Mouse (Mus musculus): Measurements from ENCODE around the gene Mapk14. TPM values are rescaled to one million over a fixed set of nuclear protein-coding genes. Genes with fewer than 3 reads are reported as not detected.
A peak's percentile ranks its signal among the peaks of the same experiment; 100 is the strongest.

Mapk14 gene
- polyA plus RNA-seq, 1 experiment from 2014 or later, result 42.4 TPM

DNA sequence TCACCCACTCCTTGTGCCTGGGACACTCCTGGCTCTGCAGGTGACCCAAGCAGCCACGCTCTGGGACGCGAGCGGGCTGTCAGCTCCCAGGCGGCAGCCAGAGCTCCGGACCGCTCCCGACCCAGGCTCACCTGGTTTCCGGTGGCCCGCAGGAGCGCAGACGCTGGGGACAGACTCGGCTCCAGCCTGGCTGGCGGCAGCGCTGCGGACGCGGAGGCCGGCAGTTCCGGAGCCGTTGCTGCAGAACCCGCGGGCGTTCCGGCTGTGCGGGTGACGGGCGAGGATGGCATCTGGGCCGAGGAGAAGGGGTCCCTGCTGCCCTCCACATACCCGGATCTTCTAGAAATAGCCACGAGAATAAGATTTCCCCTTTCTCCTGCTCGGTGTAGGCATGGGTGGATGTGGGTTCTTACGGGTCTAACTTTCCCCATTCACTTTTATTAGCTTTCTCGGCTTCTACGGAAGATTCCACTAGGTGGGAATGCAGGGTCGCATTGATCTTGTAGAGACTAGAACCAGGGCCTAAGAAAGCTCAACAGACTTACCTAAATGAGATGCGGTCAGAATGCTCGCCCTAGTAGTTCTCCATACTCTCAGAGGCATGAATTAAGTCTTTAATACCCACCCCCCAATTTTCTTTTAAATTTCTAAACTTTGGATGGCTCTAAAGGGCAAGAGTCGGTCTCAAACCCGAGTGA, 1.4 kb upstream of the Mapk14 start, which contains the start of gene Slc26a8:
Slc26a8 (minus strand) TSS at position 648 of the 698 bp plus-strand sequence.
- H3K4me3 ChIP-seq (replicated peaks), result peak within 1 kb of the TSS; percentile 100
- H3K4me1 ChIP-seq (replicated peaks), result peaks cover 23% of the 10 kb centered on the region
- H3K27me3 ChIP-seq (replicated peaks), result no peaks in the 10 kb centered on the region
- H3K36me3 ChIP-seq, result no peaks in the 10 kb centered on the region
- no peaks in the 10 kb centered on the region for H3K9me3 ChIP-seq
- 9% methylated on average over 40 of the region's 40 CpGs for WGBS
- ATAC-seq, result no peak
- H3K9ac ChIP-seq, result peak within 1 kb of the TSS; percentile 59
- H3K27ac ChIP-seq, result peak within 1 kb of the TSS; percentile 91
- H3K4me2 ChIP-seq (replicated peaks), result peak within 1 kb of the TSS; percentile 89

DNA sequence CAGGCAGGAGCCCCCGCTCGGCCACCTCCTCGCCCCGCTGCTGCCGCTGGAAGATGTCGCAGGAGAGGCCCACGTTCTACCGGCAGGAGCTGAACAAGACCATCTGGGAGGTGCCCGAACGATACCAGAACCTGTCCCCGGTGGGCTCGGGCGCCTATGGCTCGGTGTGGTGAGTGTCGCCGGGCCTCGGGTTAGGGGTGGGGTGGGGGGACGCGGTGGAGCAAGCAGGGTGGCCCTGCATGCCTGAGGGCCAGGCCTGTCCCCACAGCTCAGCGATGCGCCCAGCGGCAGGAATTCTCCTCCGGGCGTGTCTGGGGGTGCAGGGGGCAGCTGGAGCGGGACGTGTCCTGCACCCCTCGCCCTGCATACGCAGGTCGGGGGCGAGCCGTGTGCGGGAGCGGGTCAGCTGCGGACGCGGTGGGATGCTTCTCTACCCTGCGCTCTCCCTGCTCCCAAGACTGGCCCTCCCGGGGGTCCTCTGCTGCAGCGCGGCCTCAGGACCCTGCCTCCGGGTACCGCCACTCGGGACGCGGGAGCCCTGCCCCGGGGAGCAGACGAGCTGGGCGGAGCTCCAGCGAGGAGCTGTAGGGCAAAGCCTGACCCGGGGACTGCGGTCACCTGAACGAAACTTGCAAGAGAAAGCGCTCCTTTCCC, 685 bp downstream of the Mapk14 start:
- Histone ChIP-seq H3K4me3 (replicated peaks) (peak overlapping the region; percentile 100), H3K9me3 (no peaks in the 10 kb centered on the region), H3K9ac (peak overlapping the region; percentile 96), H3K4me2 (replicated peaks) (peak overlapping the region; percentile 55), H3K27ac (peak overlapping the region; percentile 98), H3K4me1 (replicated peaks) (peaks cover 33% of the 10 kb centered on the region), H3K36me3 (no peaks in the 10 kb centered on the region), H3K27me3 (replicated peaks) (no peaks in the 10 kb centered on the region)
- peak; percentile 37 for ATAC-seq
- under 1% methylated on average over 53 of the region's 53 CpGs for WGBS

DNA sequence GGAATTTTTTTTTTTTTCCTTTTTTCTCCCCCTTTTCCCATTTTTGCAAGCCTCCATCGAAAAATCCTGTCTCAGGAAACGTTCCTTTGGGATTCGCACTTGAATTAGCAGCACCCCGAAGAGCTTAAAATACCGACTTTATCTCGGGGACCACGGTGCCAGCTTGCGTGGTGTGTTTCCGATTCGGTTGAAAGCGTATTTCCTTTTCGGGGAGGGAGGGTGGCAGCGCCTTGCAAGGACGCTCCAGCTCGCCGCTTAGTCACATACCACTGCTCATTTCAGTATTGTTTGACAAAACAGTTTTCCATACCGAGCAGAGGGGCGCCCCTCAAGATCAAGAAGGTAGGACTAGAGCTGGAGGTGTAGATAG, 1.2 kb downstream of the Mapk14 start:
- Histone ChIP-seq H3K4me2 (replicated peaks) (peak overlapping the region; percentile 55), H3K27ac (peak overlapping the region; percentile 98), H3K9me3 (no peaks in the 10 kb centered on the region), H3K4me3 (replicated peaks) (peak overlapping the region; percentile 100), H3K4me1 (replicated peaks) (peaks cover 38% of the 10 kb centered on the region), H3K36me3 (no peaks in the 10 kb centered on the region), H3K9ac (peak overlapping the region; percentile 96), H3K27me3 (replicated peaks) (no peaks in the 10 kb centered on the region)
- no peak for ATAC-seq
- WGBS, result under 1% methylated on average over 18 of the region's 18 CpGs

DNA sequence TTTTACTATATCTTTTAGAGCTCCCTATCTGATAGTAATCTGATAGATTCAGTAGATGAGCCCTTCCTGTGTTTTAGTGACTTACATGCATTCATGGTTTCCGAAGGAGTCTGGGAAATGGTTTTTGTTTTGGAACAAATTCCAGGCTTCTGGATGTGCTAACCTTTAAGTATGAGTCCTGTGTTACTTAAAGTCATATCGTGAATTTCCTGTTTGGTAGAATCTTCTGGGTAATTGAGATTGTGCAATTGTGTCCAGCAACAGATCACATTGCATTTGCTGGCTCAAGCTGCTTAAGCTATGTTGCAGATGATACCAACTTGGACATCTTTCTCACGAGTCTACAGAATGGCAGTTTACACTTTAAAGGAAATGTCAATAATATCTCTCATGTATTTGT, 2.0 kb downstream of the Mapk14 start:
- 14% methylated on average over 3 of the region's 3 CpGs for WGBS
- Histone ChIP-seq H3K36me3 (no peaks in the 10 kb centered on the region), H3K4me3 (replicated peaks) (peak overlapping the region; percentile 100), H3K9me3 (no peaks in the 10 kb centered on the region), H3K9ac (peak overlapping the region; percentile 96), H3K27me3 (replicated peaks) (no peaks in the 10 kb centered on the region), H3K4me1 (replicated peaks) (peaks cover 45% of the 10 kb centered on the region), H3K4me2 (replicated peaks) (peak overlapping the region; percentile 55), H3K27ac (peak overlapping the region; percentile 98; the same call in 1 of the 2 replicates)
- no peak for ATAC-seq

DNA sequence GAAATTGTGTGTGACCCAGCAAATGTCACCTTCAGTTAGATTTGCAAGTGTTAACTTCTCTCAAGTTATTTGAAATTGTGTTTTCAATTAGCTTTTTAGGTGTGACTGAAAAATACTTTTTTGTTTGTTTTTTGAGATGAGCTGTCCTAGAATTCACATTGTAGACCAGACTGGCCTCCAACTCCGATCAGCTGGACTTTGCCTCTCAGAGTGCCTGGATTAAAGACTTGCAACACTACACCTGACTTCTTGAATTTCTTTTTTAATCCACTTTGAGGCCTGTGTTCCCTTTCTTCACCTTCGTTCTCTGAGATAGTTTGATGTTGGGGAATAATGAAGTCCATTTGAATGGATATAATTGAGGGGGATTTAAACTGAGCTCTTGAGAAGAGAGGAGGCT, 2.9 kb downstream of the Mapk14 start:
- no peaks in the 10 kb centered on the region for H3K36me3 ChIP-seq
- WGBS, result 53% methylated on average over 2 of the region's 2 CpGs
- no peaks in the 10 kb centered on the region for H3K9me3 ChIP-seq
- no peak overlapping the region for H3K27ac ChIP-seq
- ATAC-seq, result no peak
- no peak overlapping the region for H3K4me3 ChIP-seq (replicated peaks)
- H3K4me1 ChIP-seq (replicated peaks), result peaks cover 43% of the 10 kb centered on the region
- no peak overlapping the region for H3K4me2 ChIP-seq (replicated peaks)
- H3K27me3 ChIP-seq (replicated peaks), result no peaks in the 10 kb centered on the region
- no peak overlapping the region for H3K9ac ChIP-seq

DNA sequence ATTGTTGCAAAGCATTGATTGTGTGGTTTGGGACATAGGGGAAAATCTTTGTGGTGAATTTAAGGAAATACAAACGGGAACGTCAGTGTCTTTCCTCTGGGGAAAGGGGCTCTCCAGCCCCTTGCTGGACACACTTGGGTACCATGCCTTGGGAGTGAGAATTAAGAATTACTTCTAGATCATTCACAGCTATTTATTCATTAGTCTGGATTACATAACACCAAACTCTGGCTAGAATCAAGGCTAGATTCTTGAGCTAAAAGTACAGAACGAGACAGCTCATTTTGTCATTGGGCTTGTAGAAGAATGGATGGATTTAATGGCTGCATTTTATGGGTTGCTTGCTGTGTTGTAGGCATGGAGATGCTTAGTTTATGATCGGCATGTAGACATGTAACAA, 3.7 kb downstream of the Mapk14 start:
- Histone ChIP-seq H3K4me2 (replicated peaks) (no peak overlapping the region), H3K9ac (no peak overlapping the region), H3K36me3 (no peaks in the 10 kb centered on the region), H3K4me1 (replicated peaks) (peaks cover 37% of the 10 kb centered on the region), H3K27me3 (replicated peaks) (no peaks in the 10 kb centered on the region), H3K27ac (no peak overlapping the region), H3K4me3 (replicated peaks) (no peak overlapping the region), H3K9me3 (no peaks in the 10 kb centered on the region)
- ATAC-seq, result no peak
- 88% methylated on average over 4 of the region's 4 CpGs for WGBS

DNA sequence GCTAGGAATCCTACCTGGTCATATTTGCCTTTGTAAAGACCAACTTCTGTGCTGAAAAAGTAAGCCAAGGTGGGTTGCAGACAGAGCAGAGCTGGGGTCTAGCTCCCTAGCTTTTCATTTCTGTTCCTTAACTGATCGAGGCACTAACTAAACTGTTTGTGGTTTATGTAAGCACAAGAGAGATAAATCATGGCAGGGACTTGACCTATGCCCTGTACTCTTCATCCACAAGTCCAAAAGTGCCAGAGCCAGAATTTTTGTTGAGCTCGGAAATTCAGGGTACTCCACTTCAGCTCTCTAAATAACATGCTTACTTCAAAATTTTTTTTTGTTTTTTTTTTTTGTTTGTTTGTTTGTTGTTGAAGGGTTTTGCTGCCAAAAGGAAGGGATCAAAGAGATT, 5.5 kb downstream of the Mapk14 start:
- H3K9ac ChIP-seq, result no peak overlapping the region
- H3K27me3 ChIP-seq (replicated peaks), result no peaks in the 10 kb centered on the region
- H3K27ac ChIP-seq, result no peak overlapping the region
- no peak overlapping the region for H3K4me3 ChIP-seq (replicated peaks)
- H3K9me3 ChIP-seq, result no peaks in the 10 kb centered on the region
- 15% methylated on average over 2 of the region's 2 CpGs for WGBS
- no peaks in the 10 kb centered on the region for H3K36me3 ChIP-seq
- H3K4me2 ChIP-seq (replicated peaks), result peak overlapping the region; percentile 12; the same call in 1 of the 2 replicates
- ATAC-seq, result no peak
- peaks cover 33% of the 10 kb centered on the region for H3K4me1 ChIP-seq (replicated peaks)

DNA sequence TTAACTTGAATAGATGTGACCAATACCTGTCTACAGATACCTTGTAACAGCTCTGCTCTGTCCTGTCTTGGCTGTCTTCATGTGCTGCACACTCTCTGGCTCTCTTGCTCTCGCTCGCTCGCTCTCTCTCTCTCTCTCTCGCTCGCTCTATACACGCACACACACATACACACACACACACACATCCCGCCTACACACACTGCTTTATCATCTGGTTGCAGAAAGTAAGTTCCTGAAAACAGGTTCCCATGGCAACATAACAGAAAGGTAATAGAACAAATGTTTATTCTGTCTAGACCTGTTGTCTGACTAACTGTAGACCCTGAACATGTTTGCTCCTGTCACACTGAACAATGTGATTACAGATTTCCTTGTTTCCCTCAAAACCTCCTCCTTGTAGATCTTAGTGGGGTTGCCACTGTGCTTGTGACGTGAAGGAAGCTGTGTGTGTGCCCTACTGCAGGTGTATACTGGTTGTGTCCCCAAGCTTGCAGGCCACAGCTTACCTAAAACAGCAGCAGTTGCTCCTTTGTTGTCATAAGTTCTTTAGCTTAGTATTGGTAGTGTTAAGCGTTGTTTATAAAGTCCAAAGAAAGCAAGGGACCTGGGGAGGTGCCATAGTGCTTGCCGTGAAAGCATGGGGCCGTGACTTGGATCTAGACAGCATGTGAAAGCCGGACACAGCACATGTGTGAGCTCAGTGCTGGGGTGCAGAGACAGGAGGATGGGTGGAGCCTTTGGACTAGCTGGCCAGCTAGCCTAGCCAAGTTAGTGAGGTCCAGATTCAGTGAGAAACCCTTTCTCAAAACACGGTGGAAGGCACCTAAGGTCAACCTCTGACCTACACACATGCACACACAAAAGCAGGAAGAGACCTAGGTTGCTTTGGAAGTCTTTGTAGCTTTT, 6.4 kb downstream of the Mapk14 start:
- no peak for ATAC-seq
- no peak overlapping the region for H3K4me2 ChIP-seq (replicated peaks)
- H3K27ac ChIP-seq, result no peak overlapping the region
- no peak overlapping the region for H3K9ac ChIP-seq
- H3K4me3 ChIP-seq (replicated peaks), result no peak overlapping the region
- 58% methylated on average over 13 of the region's 13 CpGs for WGBS
- no peaks in the 10 kb centered on the region for H3K36me3 ChIP-seq
- H3K27me3 ChIP-seq (replicated peaks), result no peaks in the 10 kb centered on the region
- H3K4me1 ChIP-seq (replicated peaks), result peaks cover 34% of the 10 kb centered on the region
- no peaks in the 10 kb centered on the region for H3K9me3 ChIP-seq

DNA sequence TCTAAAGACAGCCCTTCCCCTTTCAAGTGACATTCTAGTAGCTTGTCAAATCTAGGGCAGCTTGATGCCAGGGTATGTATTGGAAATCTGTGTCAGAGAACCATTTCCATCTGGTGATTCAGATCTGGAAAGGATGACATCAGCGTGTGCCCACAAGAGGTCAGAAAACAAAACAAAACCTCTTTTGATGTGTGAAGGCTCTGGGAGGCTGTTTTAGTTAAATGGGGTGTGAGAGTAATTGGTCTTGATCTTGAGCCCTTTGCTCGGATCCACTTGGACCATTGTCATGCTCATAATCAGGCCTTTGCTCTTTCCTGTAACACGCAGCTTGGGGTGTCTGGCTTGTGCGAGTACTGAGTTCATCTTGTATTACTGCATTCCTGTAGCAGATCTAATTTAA, 7.1 kb downstream of the Mapk14 start:
- Histone ChIP-seq H3K27ac (no peak overlapping the region), H3K4me3 (replicated peaks) (no peak overlapping the region), H3K4me1 (replicated peaks) (peaks cover 31% of the 10 kb centered on the region), H3K27me3 (replicated peaks) (no peaks in the 10 kb centered on the region), H3K4me2 (replicated peaks) (no peak overlapping the region), H3K9me3 (no peaks in the 10 kb centered on the region), H3K36me3 (no peaks in the 10 kb centered on the region), H3K9ac (no peak overlapping the region)
- WGBS, result 71% methylated on average over 4 of the region's 4 CpGs
- no peak for ATAC-seq

DNA sequence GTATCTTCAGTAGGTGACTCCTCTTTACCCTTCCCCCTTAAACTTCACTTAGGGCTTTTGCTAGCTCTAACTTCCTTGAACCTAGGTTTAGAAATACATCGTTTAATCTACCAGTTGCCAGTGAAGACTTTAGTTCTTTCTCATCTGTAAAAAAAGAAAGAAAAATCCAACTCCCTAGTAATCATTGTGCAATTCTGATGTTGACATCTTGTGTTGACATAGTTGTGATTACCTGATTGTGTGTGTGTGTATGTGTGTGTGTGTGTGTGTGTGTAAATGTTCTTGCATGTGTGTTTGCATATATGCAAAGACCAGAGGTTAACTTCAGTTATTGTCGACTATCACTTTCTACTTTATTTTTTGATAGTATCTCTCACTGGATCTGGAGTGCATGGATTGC, 7.5 kb downstream of the Mapk14 start:
- peaks cover 27% of the 10 kb centered on the region for H3K4me1 ChIP-seq (replicated peaks)
- no peaks in the 10 kb centered on the region for H3K27me3 ChIP-seq (replicated peaks)
- no peak overlapping the region for H3K4me3 ChIP-seq (replicated peaks)
- WGBS, result 68% methylated on average over 2 of the region's 2 CpGs
- no peak overlapping the region for H3K4me2 ChIP-seq (replicated peaks)
- H3K9ac ChIP-seq, result no peak overlapping the region
- ATAC-seq, result no peak
- H3K36me3 ChIP-seq, result no peaks in the 10 kb centered on the region
- no peaks in the 10 kb centered on the region for H3K9me3 ChIP-seq
- H3K27ac ChIP-seq, result no peak overlapping the region

DNA sequence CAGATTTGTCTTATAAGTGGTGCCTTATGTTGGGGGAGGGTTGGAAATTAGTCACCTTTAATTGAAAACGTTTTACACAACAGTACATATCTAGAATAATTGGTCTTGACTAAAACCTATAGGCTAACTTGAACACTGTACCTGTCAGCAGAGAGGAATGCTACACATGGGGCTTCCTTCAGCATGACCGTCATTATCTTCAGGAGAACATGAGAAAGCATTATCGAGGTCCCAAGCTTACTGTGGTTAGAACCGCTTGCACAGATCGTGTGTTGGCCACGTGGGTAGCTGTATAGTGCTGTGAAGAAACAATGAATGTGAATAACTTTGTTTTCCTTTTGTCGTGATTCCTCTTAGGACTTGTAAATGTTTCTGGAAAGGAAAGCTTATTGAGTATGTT, 8.7 kb downstream of the Mapk14 start:
- Histone ChIP-seq H3K4me1 (replicated peaks) (peaks cover 25% of the 10 kb centered on the region), H3K27me3 (replicated peaks) (no peaks in the 10 kb centered on the region), H3K9ac (no peak overlapping the region), H3K27ac (no peak overlapping the region), H3K4me3 (replicated peaks) (no peak overlapping the region), H3K36me3 (no peaks in the 10 kb centered on the region), H3K4me2 (replicated peaks) (no peak overlapping the region), H3K9me3 (no peaks in the 10 kb centered on the region)
- WGBS, result 86% methylated on average over 7 of the region's 7 CpGs
- ATAC-seq, result no peak

DNA sequence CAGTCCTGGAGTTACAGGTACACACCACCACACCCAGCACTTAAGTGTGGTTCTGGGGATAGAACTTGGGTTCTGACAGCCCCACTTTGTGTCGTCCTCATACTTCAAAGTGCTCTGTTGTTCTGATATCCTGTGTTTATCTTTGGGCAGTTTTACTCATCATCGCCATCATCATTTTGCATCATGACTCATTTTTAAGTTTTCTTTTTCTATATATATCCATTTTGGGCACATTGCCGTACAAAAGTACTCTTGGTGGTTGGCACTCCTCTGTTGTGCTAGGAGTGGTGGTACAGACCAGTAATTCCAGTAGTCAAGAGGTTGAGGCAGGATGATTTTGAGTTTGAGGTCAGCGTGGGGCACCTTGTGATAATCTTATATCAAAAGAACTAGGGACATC, 10.0 kb downstream of the Mapk14 start:
- H3K4me2 ChIP-seq (replicated peaks), result no peak overlapping the region
- H3K36me3 ChIP-seq, result no peaks in the 10 kb centered on the region
- no peaks in the 10 kb centered on the region for H3K9me3 ChIP-seq
- H3K9ac ChIP-seq, result no peak overlapping the region
- H3K4me1 ChIP-seq (replicated peaks), result peaks cover 22% of the 10 kb centered on the region
- no peak for ATAC-seq
- 90% methylated on average over 4 of the region's 4 CpGs for WGBS
- H3K4me3 ChIP-seq (replicated peaks), result no peak overlapping the region
- H3K27ac ChIP-seq, result no peak overlapping the region
- H3K27me3 ChIP-seq (replicated peaks), result no peaks in the 10 kb centered on the region
